Comparison of ENCODE assay signal across 9 mouse cellular contexts in genomic region chr4:132733071-132733770, GRCm38 (mm10). TPM values are rescaled to one million over a fixed set of nuclear protein-coding genes. Genes with fewer than 3 reads are reported as not detected.
DNase-seq lines count a peak whose midpoint lies in the region; ATAC-seq and TF ChIP-seq lines count a peak whose summit lies in the region.
"Had no signal": no experiment of that assay in that cellular context is flagged by ENCODE, and none has a peak within 500 bp of the region (broad histone marks: within the 10 kb centered on the region; RNA-seq: fewer than 3 reads in every experiment).

No protein-coding gene starts in this region.

- H3K27ac ChIP-seq in hindbrain, postnatal 0 days: no peak overlapping the region
- no peak overlapping the region for H3K27ac ChIP-seq in hindbrain, embryonic 12.5 days
- H3K27ac ChIP-seq in midbrain, postnatal 0 days (ENCODE audit: low read depth, low read length): no peak overlapping the region
- no peak overlapping the region for H3K27ac ChIP-seq in midbrain, embryonic 15.5 days

- no peaks in the 10 kb centered on the region for H3K27me3 ChIP-seq in hindbrain, postnatal 0 days (ENCODE audit: insufficient read depth, low read length)
- no peaks in the 10 kb centered on the region for H3K27me3 ChIP-seq in hindbrain, embryonic 12.5 days
- H3K27me3 ChIP-seq in midbrain, postnatal 0 days (ENCODE audit: insufficient read depth, low read length): no peaks in the 10 kb centered on the region
- H3K27me3 ChIP-seq in midbrain, embryonic 15.5 days (replicated peaks): no peaks in the 10 kb centered on the region
- no peaks in the 10 kb centered on the region for H3K27me3 ChIP-seq in myocyte (ENCODE audit: control insufficient read depth, insufficient read depth, insufficient read length)
- H3K27me3 ChIP-seq: heart, embryonic 12.5 days had no signal

- WGBS in hindbrain, postnatal 0 days: 91% methylated on average over 25 of the region's 25 CpGs
- WGBS in hindbrain, embryonic 12.5 days: 92% methylated on average over 25 of the region's 25 CpGs
- 94% methylated on average over 25 of the region's 25 CpGs for WGBS in midbrain, postnatal 0 days
- 94% methylated on average over 25 of the region's 25 CpGs for WGBS in midbrain, embryonic 15.5 days

- H3K4me3 ChIP-seq in hindbrain, postnatal 0 days (ENCODE audit: low read length): no peak overlapping the region
- no peak overlapping the region for H3K4me3 ChIP-seq in hindbrain, embryonic 12.5 days
- H3K4me3 ChIP-seq in midbrain, postnatal 0 days (ENCODE audit: low read depth, low read length): no peak overlapping the region
- no peak overlapping the region for H3K4me3 ChIP-seq in midbrain, embryonic 15.5 days
- H3K4me3 ChIP-seq in myocyte: no peak overlapping the region

- no peak overlapping the region; the same call in 1 of the 2 replicates for H3K9ac ChIP-seq in hindbrain, postnatal 0 days (replicated peaks; ENCODE audit: low read length)
- no peak overlapping the region for H3K9ac ChIP-seq in hindbrain, embryonic 12.5 days
- H3K9ac ChIP-seq in midbrain, postnatal 0 days (replicated peaks; ENCODE audit: low read length, poor library complexity, severe bottlenecking): no peak overlapping the region
- H3K9ac ChIP-seq in midbrain, embryonic 15.5 days: no peak overlapping the region

- H3K9me3 ChIP-seq in hindbrain, postnatal 0 days (ENCODE audit: low read length): no peaks in the 10 kb centered on the region
- H3K9me3 ChIP-seq in hindbrain, embryonic 12.5 days (replicated peaks): no peaks in the 10 kb centered on the region
- H3K9me3 ChIP-seq in midbrain, postnatal 0 days (ENCODE audit: low read length): no peaks in the 10 kb centered on the region
- H3K9me3 ChIP-seq in midbrain, embryonic 15.5 days: no peaks in the 10 kb centered on the region
- H3K9me3 ChIP-seq: heart, embryonic 12.5 days had no signal

- no peak overlapping the region for H3K4me2 ChIP-seq in hindbrain, postnatal 0 days (ENCODE audit: low read depth, low read length)
- no peak overlapping the region for H3K4me2 ChIP-seq in hindbrain, embryonic 12.5 days (replicated peaks)
- H3K4me2 ChIP-seq in midbrain, postnatal 0 days (ENCODE audit: low read depth, low read length, poor library complexity, severe bottlenecking): no peak overlapping the region
- H3K4me2 ChIP-seq in midbrain, embryonic 15.5 days: no peak overlapping the region
- peak overlapping the region; percentile 42 for H3K4me2 ChIP-seq in myocyte (ENCODE audit: low read depth)

- ATAC-seq in hindbrain, postnatal 0 days: no peak
- no peak for ATAC-seq in hindbrain, embryonic 12.5 days (ENCODE audit: low FRiP score)
- ATAC-seq in midbrain, postnatal 0 days (ENCODE audit: low FRiP score): no peak
- ATAC-seq in midbrain, embryonic 15.5 days (replicated peaks): no peak

- peak; percentile 31; the same call in 1 of the 2 replicates for TF ChIP-seq CTCF in hindbrain, postnatal 0 days (IDR thresholded peaks at IDR 0.05; ENCODE audit: low read depth)
- peak; percentile 41 for TF ChIP-seq CTCF in midbrain, postnatal 0 days (IDR thresholded peaks at IDR 0.05)

- TF ChIP-seq POLR2A in myocyte (IDR thresholded peaks at IDR 0.05; ENCODE audit: insufficient read length, low read depth): no peak

- peaks cover 7% of the 10 kb centered on the region; the same call in 1 of the 2 replicates for H3K4me1 ChIP-seq in hindbrain, postnatal 0 days (ENCODE audit: insufficient read depth, low read length)
- H3K4me1 ChIP-seq in hindbrain, embryonic 12.5 days: peaks cover 11% of the 10 kb centered on the region
- no peaks in the 10 kb centered on the region for H3K4me1 ChIP-seq in midbrain, postnatal 0 days (ENCODE audit: insufficient read depth, low read length)
- peaks cover 9% of the 10 kb centered on the region for H3K4me1 ChIP-seq in midbrain, embryonic 15.5 days

- DNase-seq in hindbrain, postnatal 0 days (ENCODE audit: low spot score): no peak
- no peak for DNase-seq in midbrain, postnatal 0 days (ENCODE audit: low spot score)
- peak; percentile 62 for DNase-seq in ZHBTc4 (ENCODE audit: low read depth, low spot score)
- DNase-seq in right cerebral cortex, adult 2 months (ENCODE audit: low spot score in 2 of 2): no peak
- no peak for DNase-seq in adrenal gland, adult 18-20 months (ENCODE audit: low spot score in 2 of 2)

- no peaks in the 10 kb centered on the region for H3K79me2 ChIP-seq in myocyte (ENCODE audit: control insufficient read depth, insufficient read depth)

- no peaks in the 10 kb centered on the region for H3K36me3 ChIP-seq in hindbrain, postnatal 0 days (ENCODE audit: insufficient read depth, low read length)
- peaks cover under 1% of the 10 kb centered on the region for H3K36me3 ChIP-seq in hindbrain, embryonic 12.5 days
- no peaks in the 10 kb centered on the region for H3K36me3 ChIP-seq in midbrain, postnatal 0 days (ENCODE audit: insufficient read depth, low read length)
- H3K36me3 ChIP-seq in midbrain, embryonic 15.5 days (replicated peaks): no peaks in the 10 kb centered on the region
- no peaks in the 10 kb centered on the region for H3K36me3 ChIP-seq in myocyte (ENCODE audit: control insufficient read depth, insufficient read depth)
- H3K36me3 ChIP-seq: heart, embryonic 12.5 days had no signal

- H3ac ChIP-seq in myocyte (ENCODE audit: control insufficient read depth, insufficient read length): no peak overlapping the region

TF ChIP-seq in myocyte, 11 proteins besides CTCF, POLR2A, EP300 and RAD21:
- TF ChIP-seq REST (IDR thresholded peaks at IDR 0.05; ENCODE audit: insufficient read depth, insufficient read length): no peak
- TF ChIP-seq TCF3 (IDR thresholded peaks at IDR 0.05; ENCODE audit: insufficient read length, low read depth): no peak
- no peak for TF ChIP-seq MYOD1 (IDR thresholded peaks at IDR 0.05; ENCODE audit: control insufficient read depth in 1 of 3, insufficient read length in 2 of 3, low read depth in 2 of 3)
- TF ChIP-seq CEBPB (IDR thresholded peaks at IDR 0.05; ENCODE audit: insufficient read depth, poor library complexity, severe bottlenecking): no peak

RNA-seq across cellular contexts. Expression of gene Xkr8, which starts 0.9 kb away (rescaled TPM):
- total RNA-seq in hindbrain, postnatal 0 days (2014; rRNA removed): 5.6 and 6.2 TPM in 2 replicates
- polyA plus RNA-seq in hindbrain, postnatal 0 days (2015; fragmentation: Nextera tagmentation; extraction: Ambion mirVana): 5.0 and 7.3 TPM in 2 replicates
- polyA plus RNA-seq in hindbrain, embryonic 12.5 days (2016; fragmentation: Nextera tagmentation; extraction: Ambion mirVana): 4.6 and 5.8 TPM in 2 replicates
- total RNA-seq in midbrain, postnatal 0 days (2014; rRNA removed): 6.2 and 7.1 TPM in 2 replicates
- polyA plus RNA-seq in midbrain, postnatal 0 days (2015; fragmentation: Nextera tagmentation; extraction: Ambion mirVana): 6.4 and 6.9 TPM in 2 replicates
- polyA plus RNA-seq in midbrain, embryonic 15.5 days (2015; fragmentation: Nextera tagmentation; extraction: Ambion mirVana): 4.0 and 5.4 TPM in 2 replicates
- 4.7 TPM for polyA plus RNA-seq in myocyte (2012; fragmentation: generic; extraction: Trizol)
- 1 to 10 TPM; 4.2 to 5.9 TPM for total RNA-seq in adrenal gland, adult 18-20 months (2021)

RNA-seq across cellular contexts. Expression of gene Smpdl3b, which starts 23.8 kb away (rescaled TPM):
- total RNA-seq in hindbrain, postnatal 0 days (2014; rRNA removed): 0.47 and 1.0 TPM in 2 replicates
- polyA plus RNA-seq in hindbrain, postnatal 0 days (2015; fragmentation: Nextera tagmentation; extraction: Ambion mirVana): 0.98 and 1.4 TPM in 2 replicates
- 1.3 and 1.7 TPM in 2 replicates for polyA plus RNA-seq in hindbrain, embryonic 12.5 days (2016; fragmentation: Nextera tagmentation; extraction: Ambion mirVana)
- 0.47 and 1.3 TPM in 2 replicates for total RNA-seq in midbrain, postnatal 0 days (2014; rRNA removed)
- polyA plus RNA-seq in midbrain, postnatal 0 days (2015; fragmentation: Nextera tagmentation; extraction: Ambion mirVana): 1.1 and 1.2 TPM in 2 replicates
- polyA plus RNA-seq in midbrain, embryonic 15.5 days (2015; fragmentation: Nextera tagmentation; extraction: Ambion mirVana): 0.79 and 1.0 TPM in 2 replicates
- 18.0 TPM for polyA plus RNA-seq in myocyte (2012; fragmentation: generic; extraction: Trizol)
- 10 to 100 TPM in 1 of 2 experiments, under 1 TPM in 1; 0.83 to 15.0 TPM for total RNA-seq in adrenal gland, adult 18-20 months (2021)

RNA-seq across cellular contexts. Expression of gene Rpa2, which starts 34.9 kb away (rescaled TPM):
- total RNA-seq in hindbrain, postnatal 0 days (2014; rRNA removed): 30.9 and 31.9 TPM in 2 replicates
- polyA plus RNA-seq in hindbrain, postnatal 0 days (2015; fragmentation: Nextera tagmentation; extraction: Ambion mirVana): 37.5 and 42.4 TPM in 2 replicates
- 74.5 and 83.1 TPM in 2 replicates for polyA plus RNA-seq in hindbrain, embryonic 12.5 days (2016; fragmentation: Nextera tagmentation; extraction: Ambion mirVana)
- 17.1 and 18.9 TPM in 2 replicates for total RNA-seq in midbrain, postnatal 0 days (2014; rRNA removed)
- 28.4 and 29.8 TPM in 2 replicates for polyA plus RNA-seq in midbrain, postnatal 0 days (2015; fragmentation: Nextera tagmentation; extraction: Ambion mirVana)
- polyA plus RNA-seq in midbrain, embryonic 15.5 days (2015; fragmentation: Nextera tagmentation; extraction: Ambion mirVana): 32.9 and 34.5 TPM in 2 replicates
- polyA plus RNA-seq in myocyte (2012; fragmentation: generic; extraction: Trizol): 13.9 TPM
- total RNA-seq in adrenal gland, adult 18-20 months (2021): 1 to 10 TPM; 5.2 to 7.2 TPM
